Mouse (Mus musculus) MEL (cell line): ENCODE data around the gene Trappc11. TPM values are rescaled to one million over a fixed set of nuclear protein-coding genes. Genes with fewer than 3 reads are reported as not detected.
A peak's percentile ranks its signal among the peaks of the same experiment; 100 is the strongest.

Source experiments
- DNase-seq: peaks from one replicate; pipeline ENCODE4 v3.0.0; 2011; ENCODE audit warnings: low read depth, low spot score
- H3K27ac ChIP-seq: 2 replicates; pipeline ENCODE4 v1.5.1; 2012; ENCODE audit warnings: low read depth, mild to moderate bottlenecking, control low read depth, low read length, moderate library complexity; ENCODE audit not compliant: control insufficient read depth
- H3K27me3 ChIP-seq, 2 experiments: fragments of 150-350 bp in 1 of 2; sonication (generic) in 1 of 2; 2 replicates each; pipeline ENCODE4 v1.6.1; 2012; ENCODE audit warnings: low read length in 2 of 2, mild to moderate bottlenecking in 2 of 2, improper control_type of control experiment in 1 of 2, moderate library complexity in 1 of 2; ENCODE audit not compliant: insufficient read depth in 2 of 2, control insufficient read depth in 1 of 2
- H3K36me3 ChIP-seq, 2 experiments: 2 replicates each; pipeline ENCODE4 v1.6.1; 2012 to 2014; ENCODE audit warnings: low read length in 2 of 2, improper control_type of control experiment in 1 of 2, inconsistent platforms in 1 of 2, mild to moderate bottlenecking in 1 of 2; ENCODE audit not compliant: insufficient read depth in 2 of 2, control insufficient read depth in 1 of 2
- H3K4me1 ChIP-seq, 2 experiments: fragments of 150-350 bp in 1 of 2; sonication (generic) in 1 of 2; 2 replicates each; pipeline ENCODE4 v1.6.1; 2012; ENCODE audit warnings: low read length in 2 of 2, improper control_type of control experiment in 1 of 2, mild to moderate bottlenecking in 1 of 2; ENCODE audit not compliant: insufficient read depth in 2 of 2, control insufficient read depth in 1 of 2
- H3K4me3 ChIP-seq, 2 experiments: fragments of 150-350 bp in 1 of 2; sonication (generic) in 1 of 2; 2 replicates each; pipeline ENCODE4 v1.5.1; 2012; ENCODE audit warnings: low read depth in 2 of 2, low read length in 2 of 2, mild to moderate bottlenecking in 2 of 2, moderate library complexity in 2 of 2, control low read depth in 1 of 2, improper control_type of control experiment in 1 of 2; ENCODE audit not compliant: control insufficient read depth in 1 of 2, insufficient read depth in 1 of 2
- H3K79me2 ChIP-seq: 2 replicates; pipeline ENCODE4 v1.6.1; 2012; ENCODE audit warnings: mild to moderate bottlenecking, low read length, moderate library complexity; ENCODE audit not compliant: control insufficient read depth, poor library complexity, insufficient read depth
- H3K9ac ChIP-seq: 2 replicates; pipeline ENCODE4 v1.6.1; 2012; ENCODE audit warnings: low read depth, mild to moderate bottlenecking, control low read depth, low read length, moderate library complexity; ENCODE audit not compliant: control insufficient read depth, poor library complexity, severe bottlenecking
- H3K9me3 ChIP-seq: fragments of 150-350 bp; sonication (generic); replicated peaks from 2 replicates; pipeline ENCODE4 v1.6.1; 2012; ENCODE audit warnings: mild to moderate bottlenecking, low read length, improper control_type of control experiment, moderate library complexity; ENCODE audit not compliant: insufficient read depth
- CHD1 ChIP-seq: IDR thresholded peaks from 2 replicates; pipeline ENCODE4 v1.6.1; 2012; ENCODE audit warnings: low read depth, mild to moderate bottlenecking, inconsistent platforms, low read length, improper control_type of control experiment
- CHD2 ChIP-seq: IDR thresholded peaks from 2 replicates; pipeline ENCODE4 v1.6.1; 2011; ENCODE audit warnings: low read length, improper control_type of control experiment
- EP300 ChIP-seq, 2 experiments: IDR thresholded peaks; 2 replicates each; pipeline ENCODE4 v1.6.1; 2011; ENCODE audit warnings: improper control_type of control experiment in 2 of 2, low read length in 2 of 2, low read depth in 1 of 2, mild to moderate bottlenecking in 1 of 2
- GABPA ChIP-seq: IDR thresholded peaks from 2 replicates; pipeline ENCODE4 v1.6.1; 2012; ENCODE audit warnings: low read depth, mild to moderate bottlenecking, inconsistent platforms, low read length, improper control_type of control experiment, moderate library complexity
- GATA1 ChIP-seq: IDR thresholded peaks from 2 replicates; pipeline ENCODE4 v1.6.1; 2011; ENCODE audit warnings: low read depth, low read length, improper control_type of control experiment
- KAT2A ChIP-seq: conservative IDR thresholded peaks from 2 replicates; pipeline ENCODE4 v1.6.1; 2012; ENCODE audit warnings: low read depth, low read length, improper control_type of control experiment, inconsistent platforms
- MXI1 ChIP-seq: IDR thresholded peaks from 2 replicates; pipeline ENCODE4 v1.6.1; 2011; ENCODE audit warnings: mild to moderate bottlenecking, low read depth, low read length, improper control_type of control experiment
- RCOR1 ChIP-seq: IDR thresholded peaks from 2 replicates; pipeline ENCODE4 v1.6.1; 2012; ENCODE audit warnings: low read depth, mild to moderate bottlenecking, inconsistent platforms, low read length, improper control_type of control experiment
- TAL1 ChIP-seq: IDR thresholded peaks from 2 replicates; pipeline ENCODE4 v1.6.1; 2012; ENCODE audit warnings: mild to moderate bottlenecking, inconsistent platforms, low read length, moderate library complexity, mixed read lengths
- TCF12 ChIP-seq: IDR thresholded peaks from 2 replicates; pipeline ENCODE4 v1.6.1; 2014; ENCODE audit warnings: low read depth, mild to moderate bottlenecking, inconsistent platforms, low read length, improper control_type of control experiment, moderate library complexity
- USF1 ChIP-seq: IDR thresholded peaks from 2 replicates; pipeline ENCODE4 v1.6.1; 2014; ENCODE audit warnings: low read depth, mild to moderate bottlenecking, inconsistent platforms, low read length, improper control_type of control experiment, moderate library complexity
- polyA plus RNA-seq, 2 experiments: library from polyadenylated mRNA; stranded (reverse) in 1 of 2; unstranded in 1 of 2; fragments of >175 nt in 1 of 2; fragments of >200 nt in 1 of 2; gene quantifications; 2 replicates each; pipeline versions ENCODE4 v1.2.1 to v1.2.4; 2012; ENCODE audit warnings: low replicate concordance in 2 of 2, low read depth in 1 of 2; ENCODE audit not compliant: insufficient read length in 2 of 2, insufficient read depth in 1 of 2, missing spikeins in 1 of 2
- total RNA-seq: library from RNA; depleted of rRNA; stranded (reverse); fragments of 300-350 nt; gene quantifications from 2 replicates; pipeline ENCODE4 v1.2.3, GENCODE M21; 2012

Gene Trappc11
- total and polyA plus RNA-seq, 3 experiments = 22.8 to 30.1 TPM; not detected in 1

DNA sequence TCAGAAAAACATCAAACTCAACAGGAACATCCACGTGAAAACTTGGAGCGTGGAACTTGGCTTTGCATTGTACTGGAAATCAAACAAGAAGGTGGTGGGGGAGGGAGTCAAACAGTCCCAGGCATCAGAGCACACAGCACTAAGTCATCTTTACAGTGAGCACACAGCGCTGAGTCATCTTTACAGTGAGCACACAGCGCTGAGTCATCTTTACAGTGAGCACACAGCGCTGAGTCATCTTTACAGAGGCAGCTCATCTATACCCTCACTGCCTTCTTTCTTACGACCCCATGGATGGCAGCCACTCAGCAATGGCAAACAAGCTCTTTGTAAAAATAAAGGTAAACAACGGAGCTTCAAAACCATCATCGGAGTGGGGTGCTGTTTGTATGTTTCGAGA, 22.3 kb downstream of the Trappc11 start (continued):
- no peak for TF ChIP-seq GATA1

GRCm38 (mm10) chr8:47505431-47505830, 27.8 kb downstream of the Trappc11 start:
- peaks cover 0 to 7% of the 10 kb centered on the region in 2 experiments; a peak in 3 of 4 replicates for H3K36me3 ChIP-seq
- no peaks in the 10 kb centered on the region for H3K9me3 ChIP-seq
- H3K79me2 ChIP-seq = no peaks in the 10 kb centered on the region
- no peak for TF ChIP-seq CHD2
- TF ChIP-seq RCOR1 = no peak
- no peak for TF ChIP-seq GABPA
- TF ChIP-seq MXI1 = no peak
- no peak for TF ChIP-seq USF1
- TF ChIP-seq TCF12 = no peak
- TF ChIP-seq KAT2A = no peak
- TF ChIP-seq CHD1 = no peak
- no peak for DNase-seq
- no peaks in the 10 kb centered on the region for H3K27me3 ChIP-seq
- H3K4me1 ChIP-seq = 0 out of 4 replicates have a peak, but pooled peaks cover 0 to under 1% of the 10 kb centered on the region in 2 experiments
- no peak overlapping the region for H3K27ac ChIP-seq
- no peak overlapping the region for H3K4me3 ChIP-seq
- no peak overlapping the region for H3K9ac ChIP-seq

DNA sequence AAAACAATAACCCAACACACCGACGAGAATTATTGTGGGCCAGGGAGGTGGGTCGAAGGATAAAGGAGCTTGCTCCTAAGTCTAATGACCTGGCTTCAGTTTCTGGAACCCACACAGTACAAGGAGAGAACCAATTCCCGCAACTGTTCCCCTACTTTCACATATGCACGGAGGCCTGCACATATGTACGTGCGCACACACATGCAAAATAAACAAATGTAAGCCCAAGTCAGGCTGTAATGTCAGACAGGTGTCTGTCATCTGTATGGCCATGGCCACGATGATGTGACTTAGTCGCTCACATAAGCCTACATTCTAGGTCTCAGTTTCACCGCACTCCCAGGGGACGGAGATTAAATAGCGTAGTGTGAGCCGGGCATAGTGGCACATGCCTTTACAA, 30.7 kb downstream of the Trappc11 start:
- Histone ChIP-seq H3K4me3 (no peak overlapping the region), H3K27ac (no peak overlapping the region), H3K4me1 (no peaks in the 10 kb centered on the region), H3K36me3 (peaks cover 0 to 5% of the 10 kb centered on the region in 2 experiments; a peak in 3 of 4 replicates), H3K27me3 (no peaks in the 10 kb centered on the region), H3K9ac (no peak overlapping the region), H3K9me3 (no peaks in the 10 kb centered on the region), H3K79me2 (no peaks in the 10 kb centered on the region)
- no peak for TF ChIP-seq TAL1
- no peak for DNase-seq

- TF ChIP-seq GATA1 (peak; percentile 23; the same call in 1 of the 2 replicates), EP300 (IDR thresholded peaks at IDR 0.05; ENCODE audit: low read depth in 1 of 2, low read length in 2 of 2) (0 out of 4 replicates have a peak, but pooled peaks of 1 of the 2 experiments have one; percentile 18), TAL1 (no peak), RCOR1 (peak; percentile 92)
- Histone ChIP-seq H3K27me3 (no peaks in the 10 kb centered on the region), H3K9ac (no peak overlapping the region), H3K36me3 (peaks cover 0 to 4% of the 10 kb centered on the region in 2 experiments; a peak in 3 of 4 replicates), H3K4me1 (no peaks in the 10 kb centered on the region), H3K79me2 (no peaks in the 10 kb centered on the region), H3K9me3 (no peaks in the 10 kb centered on the region), H3K27ac (no peak overlapping the region), H3K4me3 (no peak overlapping the region)
- DNase-seq = no peak
These were observed 31.3 kb downstream of the Trappc11 start for GRCm38 (mm10) chr8:47501994-47502393.
